Mouse (Mus musculus): ENCODE measurements around the gene Ftsj3.

GRCm38 (mm10) chr11:106284126-106284525 lies 28.2 kb upstream of the Ftsj3 start:
- TF ChIP-seq CTCF (IDR thresholded peaks at IDR 0.05; ENCODE audit: insufficient read depth, low read length) (no peak), POLR2A (IDR thresholded peaks at IDR 0.05; ENCODE audit: borderline replicate concordance, extremely low read depth, low read depth, low read length) (no peak)

All from lung, adult 2 months (tissue).